Mouse (Mus musculus) heart, postnatal 25 days (tissue): ENCODE measurements around the gene Lgals7. TPM values are rescaled to one million over a fixed set of nuclear protein-coding genes. Genes with fewer than 3 reads are reported as not detected.
"Not testable (repeated sequence)": the region's sequence is repeated elsewhere in the genome, so short reads cannot be mapped to it uniquely, and the experiment has no call there.

Experiments
- DNase-seq: peaks from one replicate; pipeline ENCODE4 v3.0.0; 2022; ENCODE audit warnings: low spot score
- intact Hi-C: fragments of 180-260 bp; cut with DNase I; formaldehyde crosslinking; loops from one replicate; pipeline ENCODE4 v1.15.1; 2025
- total RNA-seq, 2 experiments: library from RNA; stranded (reverse); gene quantifications; 2 replicates each; pipeline ENCODE4 v1.2.3; 2021

Lgals7 gene
- total RNA-seq, 2 experiments from 2014 or later = 1.8 to 1.9 TPM

GRCm38 (mm10) chr7:28867508-28868340 lies 4.1 kb downstream of the Lgals7 start:
- DNase-seq = peak; percentile 41
- intact Hi-C loops = loop anchor here (1.0 to 10.0 kb wide), 3 partner anchors 35 to 167 kb away; partner anchors contain the start of gene Lgals4

DNA sequence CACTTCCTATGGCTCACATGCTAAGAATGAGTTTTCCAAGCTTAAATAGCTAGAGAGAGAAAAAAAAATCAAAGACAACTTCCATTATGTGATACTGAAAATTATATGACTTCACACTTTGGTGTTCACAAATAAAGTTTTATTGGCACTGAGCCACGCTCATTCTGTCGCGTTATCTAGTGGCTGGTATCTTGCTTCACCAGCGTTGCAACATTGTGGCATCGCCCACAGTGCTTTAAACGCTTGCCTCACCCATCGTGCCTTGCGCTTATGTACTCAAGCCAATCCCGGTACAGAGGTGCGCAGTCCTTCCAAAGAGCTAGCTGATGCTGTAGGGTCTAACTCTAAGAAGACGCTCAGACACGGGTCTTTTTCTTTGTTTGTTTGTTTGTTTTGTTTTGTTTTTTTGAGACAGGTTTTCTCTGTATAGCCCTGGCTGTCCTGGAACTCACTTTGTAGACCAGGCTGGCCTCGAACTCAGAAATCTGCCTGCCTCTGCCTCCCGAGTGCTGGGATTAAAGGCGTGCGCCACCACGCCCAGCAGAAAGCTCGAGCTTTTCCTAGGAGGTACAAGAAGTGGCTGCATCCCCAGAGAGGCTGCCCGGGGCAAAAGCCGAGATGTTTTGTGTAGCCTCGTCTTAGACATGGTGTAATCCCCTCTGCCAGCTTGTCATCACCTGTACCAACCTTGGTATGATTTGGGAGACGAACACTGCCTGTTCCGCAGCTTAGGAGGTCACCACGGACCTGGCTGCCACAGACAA lies 7.4 kb downstream of the Lgals7 start:
- intact Hi-C loops = no loop called here
- no peak for DNase-seq

DNA sequence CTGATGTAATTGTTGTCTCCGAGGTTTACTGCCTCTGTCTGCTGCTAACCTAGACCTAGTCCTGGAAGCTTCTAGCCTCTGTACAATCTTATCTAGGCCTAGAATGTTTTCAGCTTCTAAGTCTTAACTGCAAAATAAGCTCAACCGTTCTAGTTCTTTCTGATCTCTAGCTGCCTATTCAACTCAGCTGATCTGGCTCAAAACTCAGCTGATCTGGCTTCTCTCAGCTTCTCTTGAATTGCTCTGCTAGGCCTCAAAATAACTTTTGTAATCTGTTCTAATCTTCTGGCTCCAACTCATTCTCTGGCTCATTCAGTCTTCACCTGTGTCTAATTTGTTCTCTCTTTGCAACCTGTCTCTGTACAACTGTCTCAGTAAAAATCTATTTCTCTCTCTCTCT lies 10.9 kb downstream of the Lgals7 start:
- intact Hi-C loops = no loop called here
- no peak for DNase-seq

GRCm38 (mm10) chr7:28876099-28876498 lies 12.4 kb downstream of the Lgals7 start:
- intact Hi-C loops = no loop called here
- DNase-seq = no peak

- intact Hi-C loops = no loop called here
- DNase-seq = no peak
These were observed 13.5 kb downstream of the Lgals7 start for GRCm38 (mm10) chr7:28877155-28877554.

- intact Hi-C loops = no loop called here
- no peak for DNase-seq
These were observed 14.2 kb downstream of the Lgals7 start for GRCm38 (mm10) chr7:28877856-28878255.

DNA sequence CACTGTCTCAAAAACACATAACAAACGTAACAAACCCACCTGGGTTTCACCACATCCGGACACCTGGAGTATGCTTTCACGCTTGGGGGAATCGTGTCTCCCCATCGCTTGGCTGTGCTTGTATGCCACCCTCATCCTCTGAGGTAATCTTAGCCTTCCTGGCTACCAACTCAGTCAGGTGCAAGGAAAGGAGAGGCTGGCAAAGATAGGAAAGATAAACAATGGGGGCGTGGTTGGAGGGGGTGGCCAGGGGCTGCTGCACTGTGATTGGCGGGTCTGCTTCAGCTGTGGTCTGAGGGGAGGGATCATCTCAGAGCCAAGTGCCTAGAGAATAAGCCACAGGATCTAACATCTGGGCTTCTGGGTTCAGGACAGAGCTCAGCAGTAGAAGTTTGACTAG lies 16.0 kb downstream of the Lgals7 start:
- no peak for DNase-seq
- intact Hi-C loops = no loop called here

DNA sequence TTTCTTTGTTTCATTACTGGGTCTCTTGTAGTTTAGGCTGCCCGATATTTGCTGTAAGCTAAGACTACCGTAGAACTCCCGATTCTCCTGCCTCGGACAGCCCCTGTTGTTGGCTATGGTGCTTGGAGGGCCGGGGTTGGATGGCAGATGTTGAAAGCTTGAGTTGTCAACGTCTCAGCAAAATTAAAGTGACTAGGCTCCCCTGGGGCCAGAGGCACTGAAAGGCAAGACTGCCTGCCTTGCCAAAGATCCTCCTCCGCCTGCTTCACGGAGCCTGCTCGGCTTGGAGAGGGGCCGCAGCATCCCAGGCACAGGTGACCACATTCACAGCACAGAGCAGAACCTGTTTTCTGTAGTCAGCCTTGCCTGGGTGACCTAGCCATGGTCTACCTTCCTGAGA lies 16.9 kb downstream of the Lgals7 start:
- intact Hi-C loops = no loop called here

GRCm38 (mm10) chr7:28881199-28881598 lies 17.5 kb downstream of the Lgals7 start, which contains the start of gene Capn12:
Capn12 (plus strand) TSS chr7:28881422.
- intact Hi-C loops = no loop called here
- no peak for DNase-seq

More for the DNA sequence above, 16.9 kb downstream of the Lgals7 start:
- DNase-seq = no peak

GRCm38 (mm10) chr7:28883039-28883438 lies 19.4 kb downstream of the Lgals7 start:
- DNase-seq = no peak
- intact Hi-C loops = no loop called here

DNA sequence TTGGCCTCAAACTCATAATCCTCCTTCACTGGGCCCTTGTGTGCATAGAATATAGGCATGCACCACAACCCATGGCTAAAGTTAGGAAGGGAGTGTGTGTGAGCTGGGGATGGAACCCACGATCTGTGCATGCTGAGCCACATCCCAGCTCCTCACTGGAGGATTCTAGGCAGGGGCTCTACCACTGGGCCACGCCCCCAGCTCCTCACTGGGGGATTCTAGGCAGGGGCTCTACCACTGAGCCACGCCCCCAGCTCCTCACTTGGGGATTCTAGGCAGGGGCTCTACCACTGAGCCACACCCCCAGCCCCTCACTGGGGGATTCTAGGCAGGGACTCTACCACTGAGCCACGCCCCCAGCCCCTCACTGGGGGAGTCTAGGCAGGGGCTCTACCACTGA lies 20.1 kb downstream of the Lgals7 start:
- DNase-seq, intact Hi-C loops: not testable (repeated sequence)

GRCm38 (mm10) chr7:28886486-28886885 lies 22.8 kb downstream of the Lgals7 start:
- no peak for DNase-seq
- intact Hi-C loops = no loop called here

DNA sequence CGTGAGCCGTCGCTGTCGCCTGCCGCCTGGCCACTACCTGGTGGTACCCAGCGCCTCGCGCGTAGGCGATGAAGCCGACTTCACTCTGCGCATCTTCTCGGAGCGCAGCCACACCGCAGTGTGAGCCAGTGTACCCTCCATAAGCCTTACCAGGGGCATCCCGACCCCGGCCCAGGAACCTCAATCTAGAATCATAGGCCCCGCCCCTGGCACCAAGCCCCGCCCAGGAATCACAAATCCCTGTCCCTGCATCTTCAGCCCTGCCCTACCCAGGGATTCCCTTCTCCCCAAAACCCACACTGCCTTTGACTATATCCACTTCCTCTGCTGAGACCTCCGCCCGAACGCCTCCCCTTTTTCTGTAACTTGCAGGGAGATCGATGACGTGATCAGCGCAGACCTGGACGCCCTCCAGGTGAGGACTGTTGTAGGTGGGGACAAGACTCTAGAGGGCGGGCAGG lies 25.1 kb downstream of the Lgals7 start:
- DNase-seq = no peak
- intact Hi-C loops = no loop called here

- DNase-seq = no peak
- intact Hi-C loops = loop anchor here (5.0 kb wide), 1 partner anchor 145 kb away; no protein-coding TSS in a partner anchor
These were observed 28.9 kb downstream of the Lgals7 start for GRCm38 (mm10) chr7:28892601-28893000.

- no peak for DNase-seq
- intact Hi-C loops = loop anchor here (5.0 kb wide), 1 partner anchor 144 kb away; no protein-coding TSS in a partner anchor
These were observed 30.1 kb downstream of the Lgals7 start for GRCm38 (mm10) chr7:28893643-28894265.

- intact Hi-C loops = loop anchor here (5.0 kb wide), 1 partner anchor 142 kb away; no protein-coding TSS in a partner anchor
- DNase-seq = no peak
These were observed 31.3 kb downstream of the Lgals7 start for GRCm38 (mm10) chr7:28894942-28895341.

- intact Hi-C loops = no loop called here
- DNase-seq = no peak
These were observed 34.0 kb downstream of the Lgals7 start for GRCm38 (mm10) chr7:28897661-28898060.

DNA sequence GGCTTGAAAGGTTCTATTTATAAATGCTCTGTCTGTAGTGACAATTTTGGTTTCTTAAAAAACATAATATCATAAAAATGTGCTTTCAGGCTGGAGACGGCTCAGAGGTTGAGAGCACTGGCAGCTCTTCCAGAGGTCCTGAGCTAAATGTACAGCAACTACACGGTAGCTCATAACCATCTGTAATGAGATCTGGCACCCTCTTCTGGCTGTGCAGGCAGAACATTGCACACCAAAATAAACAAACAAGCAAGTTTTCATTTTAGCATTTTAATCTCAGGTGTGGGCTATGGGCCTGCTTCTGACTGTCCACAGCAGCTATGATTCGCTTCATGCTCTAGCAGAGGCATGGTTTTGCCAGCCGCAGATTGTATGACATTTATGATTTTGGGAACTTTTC lies 36.3 kb downstream of the Lgals7 start:
- no peak for DNase-seq
- intact Hi-C loops = no loop called here

DNA sequence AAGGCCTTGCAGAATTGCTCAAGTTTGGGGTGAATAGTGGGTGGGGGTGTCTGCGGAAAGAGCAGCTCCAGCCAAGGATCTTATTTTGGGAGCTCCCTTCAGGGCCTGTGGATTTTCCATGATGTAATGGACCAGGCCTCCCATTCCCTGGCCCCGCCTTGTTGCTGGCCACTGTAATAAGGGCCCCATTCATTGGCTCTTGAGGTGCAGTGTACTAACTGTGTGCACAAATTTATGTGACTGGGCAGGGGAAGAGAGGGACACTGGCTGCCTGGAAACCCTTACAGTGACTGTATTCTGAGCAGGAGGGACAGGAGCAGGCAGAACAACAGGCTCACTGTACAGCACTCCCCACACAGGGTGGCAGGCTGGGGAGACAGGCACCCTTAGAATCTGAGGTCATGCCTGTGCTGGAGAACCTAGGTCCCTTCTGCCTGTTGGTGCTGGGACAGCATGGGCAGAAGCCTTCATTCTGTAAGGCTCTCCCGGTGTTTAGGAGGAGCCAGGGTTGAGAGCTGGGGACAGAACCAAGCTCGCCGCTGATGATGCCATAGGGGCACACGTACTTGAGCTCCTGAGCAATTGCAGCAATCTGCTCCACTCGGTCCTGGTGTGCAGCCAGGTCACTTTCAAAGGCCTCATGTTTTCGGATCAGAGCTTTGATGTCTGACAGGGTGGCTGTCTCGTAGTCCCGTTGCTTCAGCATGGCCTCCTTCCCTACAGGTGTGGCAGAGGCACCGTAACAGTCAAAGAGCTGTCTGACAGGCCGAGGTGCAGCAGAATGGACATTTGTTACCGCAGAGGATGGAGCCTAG lies 37.9 kb downstream of the Lgals7 start:
- intact Hi-C loops = no loop called here

More for the DNA sequence above, 37.9 kb downstream of the Lgals7 start:
- peak; percentile 70 for DNase-seq
